ENCODE assay signal across 8 mouse cellular contexts in the genomic region with DNA sequence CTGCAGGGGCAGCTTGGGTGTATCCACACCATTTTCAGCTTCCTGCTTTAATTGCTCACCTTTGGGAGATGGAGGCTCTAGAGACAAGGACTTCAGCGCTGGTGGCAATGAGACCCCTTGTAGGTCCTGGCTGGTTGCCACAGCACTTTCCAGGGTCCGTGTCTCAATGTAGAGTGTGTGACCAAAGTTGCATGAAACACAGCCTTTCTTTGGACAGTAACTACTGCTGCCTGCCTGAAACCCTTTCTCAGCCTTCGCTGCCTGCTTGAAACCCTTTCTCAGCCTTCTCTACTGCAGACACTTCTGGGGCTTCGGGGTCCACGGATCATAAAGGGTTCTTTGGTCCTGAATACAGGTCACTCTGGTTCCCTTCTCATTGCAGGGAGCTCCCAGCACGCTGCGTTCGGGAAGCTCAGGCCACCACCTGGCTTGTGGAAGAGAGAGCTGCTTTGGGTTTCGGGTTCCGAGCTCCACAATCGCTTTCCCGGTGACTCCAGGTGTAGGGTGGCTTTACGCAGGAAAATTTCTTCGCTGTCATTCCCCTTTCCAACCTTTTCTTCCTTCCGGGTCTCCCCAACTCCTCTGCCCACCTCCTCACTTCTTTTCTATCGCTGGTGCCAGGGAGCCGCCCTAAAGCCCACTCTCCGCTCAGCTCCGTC. TPM values are rescaled to one million over a fixed set of nuclear protein-coding genes. Genes with fewer than 3 reads are reported as not detected.
DNase-seq lines count a peak whose midpoint lies in the region; ATAC-seq and TF ChIP-seq lines count a peak whose summit lies in the region.

No protein-coding gene starts in this region.

- no peak; the same call in none of the 2 replicates for ATAC-seq in forebrain, embryonic 15.5 days (replicated peaks)
- peak; percentile 66 for ATAC-seq in limb, embryonic 13.5 days (ENCODE audit: low FRiP score, low read depth)
- ATAC-seq in midbrain, postnatal 0 days (ENCODE audit: low FRiP score) = peak; percentile 33; the same call in 1 of the 2 replicates
- ATAC-seq in erythroid progenitor cell, adult 5-6 weeks (replicated peaks; ENCODE audit: low FRiP score, poor library complexity, severe bottlenecking) = no peak

- TF ChIP-seq CTCF in midbrain, postnatal 0 days (IDR thresholded peaks at IDR 0.05) = no peak

- H3K36me3 ChIP-seq in forebrain, embryonic 15.5 days = no peaks in the 10 kb centered on the region
- H3K36me3 ChIP-seq in limb, embryonic 13.5 days = no peaks in the 10 kb centered on the region
- H3K36me3 ChIP-seq in midbrain, postnatal 0 days (ENCODE audit: insufficient read depth, low read length) = no peaks in the 10 kb centered on the region

- peak overlapping the region; percentile 66 for H3K4me3 ChIP-seq in forebrain, embryonic 15.5 days
- peak overlapping the region; percentile 99 for H3K4me3 ChIP-seq in limb, embryonic 13.5 days
- H3K4me3 ChIP-seq in midbrain, postnatal 0 days (ENCODE audit: low read depth, low read length) = peak overlapping the region; percentile 100

- peak; percentile 12 for DNase-seq in kidney, adult 11 months
- no peak for DNase-seq in kidney, adult 18-20 months
- DNase-seq in urinary bladder, postnatal 10 days (ENCODE audit: low spot score) = peak; percentile 10
- no peak for DNase-seq in urinary bladder, postnatal 36 days (ENCODE audit: low spot score in 2 of 2)
- no peak for DNase-seq in midbrain, postnatal 0 days (ENCODE audit: low spot score)

- H3K27ac ChIP-seq in forebrain, embryonic 15.5 days (replicated peaks) = peak overlapping the region; percentile 93
- peak overlapping the region; percentile 64 for H3K27ac ChIP-seq in limb, embryonic 13.5 days
- peak overlapping the region; percentile 93 for H3K27ac ChIP-seq in midbrain, postnatal 0 days (ENCODE audit: low read depth, low read length)

- under 1% methylated on average over 19 of the region's 19 CpGs for WGBS in forebrain, embryonic 15.5 days
- WGBS in limb, embryonic 13.5 days = 1% methylated on average over 19 of the region's 19 CpGs
- WGBS in midbrain, postnatal 0 days = 1% methylated on average over 19 of the region's 19 CpGs

- H3K27me3 ChIP-seq in forebrain, embryonic 15.5 days = no peaks in the 10 kb centered on the region
- H3K27me3 ChIP-seq in limb, embryonic 13.5 days = no peaks in the 10 kb centered on the region
- H3K27me3 ChIP-seq in midbrain, postnatal 0 days (ENCODE audit: insufficient read depth, low read length) = no peaks in the 10 kb centered on the region

- H3K9me3 ChIP-seq in forebrain, embryonic 15.5 days = no peaks in the 10 kb centered on the region
- H3K9me3 ChIP-seq in limb, embryonic 13.5 days = no peaks in the 10 kb centered on the region
- H3K9me3 ChIP-seq in midbrain, postnatal 0 days (ENCODE audit: low read length) = no peaks in the 10 kb centered on the region

- peak overlapping the region; percentile 67 for H3K9ac ChIP-seq in forebrain, embryonic 15.5 days (replicated peaks)
- H3K9ac ChIP-seq in limb, embryonic 13.5 days = peak overlapping the region; percentile 95
- peak overlapping the region; percentile 92 for H3K9ac ChIP-seq in midbrain, postnatal 0 days (replicated peaks; ENCODE audit: low read length, poor library complexity, severe bottlenecking)

- H3K4me2 ChIP-seq in forebrain, embryonic 15.5 days (replicated peaks) = peak overlapping the region; percentile 61
- H3K4me2 ChIP-seq in limb, embryonic 13.5 days (replicated peaks) = peak overlapping the region; percentile 90
- H3K4me2 ChIP-seq in midbrain, postnatal 0 days (ENCODE audit: low read depth, low read length, poor library complexity, severe bottlenecking) = peak overlapping the region; percentile 92

- peaks cover 17% of the 10 kb centered on the region for H3K4me1 ChIP-seq in forebrain, embryonic 15.5 days
- H3K4me1 ChIP-seq in limb, embryonic 13.5 days = peaks cover 14% of the 10 kb centered on the region
- no peaks in the 10 kb centered on the region; the same call in 1 of the 2 replicates for H3K4me1 ChIP-seq in midbrain, postnatal 0 days (ENCODE audit: insufficient read depth, low read length)

RNA-seq across cellular contexts. Expression of a gene that starts 0.6 kb away (rescaled TPM):
- 13.6 and 14.3 TPM in 2 replicates for polyA plus RNA-seq in forebrain, embryonic 15.5 days (2015; fragmentation: Nextera tagmentation; extraction: Ambion mirVana)
- polyA plus RNA-seq in limb, embryonic 13.5 days (2015; fragmentation: Nextera tagmentation; extraction: Ambion mirVana) = 14.2 and 15.2 TPM in 2 replicates
- 39.9 and 43.6 TPM in 2 replicates for total RNA-seq in midbrain, postnatal 0 days (2014; rRNA removed)
- 6.0 and 7.4 TPM in 2 replicates for polyA plus RNA-seq in midbrain, postnatal 0 days (2015; fragmentation: Nextera tagmentation; extraction: Ambion mirVana)
- total RNA-seq in erythroid progenitor cell, adult 5-6 weeks (2015; ENCODE audit: low replicate concordance) = 31.7 and 38.6 TPM in 2 replicates
- total RNA-seq in erythroid progenitor cell, adult 5-6 weeks (2017; ENCODE audit: low replicate concordance) = 31.8 and 47.7 TPM in 2 replicates

Comparison
In these comparisons a context has a peak if more than half of its experiments do, and no peak if none do; other contexts are left out.
1. DNase-seq: peak in kidney, adult 11 months (single experiment) and urinary bladder, postnatal 10 days (single experiment); none in kidney, adult 18-20 months (single experiment), urinary bladder, postnatal 36 days (0 of 2) and midbrain, postnatal 0 days (single experiment).
2. ATAC-seq: peak in limb, embryonic 13.5 days (single experiment) and midbrain, postnatal 0 days (single experiment); none in forebrain, embryonic 15.5 days (single experiment) and erythroid progenitor cell, adult 5-6 weeks (single experiment).
3. Peak in every context shown above with its lines, with median percentiles within 50 percentile points of each other: H3K27ac ChIP-seq, H3K4me2 ChIP-seq, H3K4me3 ChIP-seq and H3K9ac ChIP-seq.